Mouse (Mus musculus) hindbrain, embryonic 16.5 days (tissue): ENCODE results near the gene Bcs1l. TPM values are rescaled to one million over a fixed set of nuclear protein-coding genes. Genes with fewer than 3 reads are reported as not detected.
A peak's percentile ranks its signal among the peaks of the same experiment; 100 is the strongest.

ENCODE experiments used
- ATAC-seq: fragments of 200-750 bp; cut with Nextera tagmentation; 2 replicates; pipeline ENCODE4 v1.8.0; 2017; ENCODE audit warnings: moderate TSS enrichment, moderate library complexity
- H3K27ac ChIP-seq: fragments of 300-500 bp; sonication (generic); 2 replicates; pipeline ENCODE4 v1.5.1; 2014; ENCODE audit warnings: low read depth, mild to moderate bottlenecking, control low read depth, low read length, moderate library complexity
- H3K27me3 ChIP-seq: fragments of 300-500 bp; sonication (generic); replicated peaks from 2 replicates; pipeline ENCODE4 v1.6.1; 2014; ENCODE audit warnings: low read length; ENCODE audit not compliant: control insufficient read depth, insufficient read depth
- H3K36me3 ChIP-seq: fragments of 300-500 bp; sonication (generic); 2 replicates; pipeline ENCODE4 v1.6.1; 2014; ENCODE audit warnings: mild to moderate bottlenecking, low read length, moderate library complexity, mixed read lengths; ENCODE audit not compliant: control insufficient read depth, insufficient read depth
- H3K4me1 ChIP-seq: fragments of 300-500 bp; sonication (generic); 2 replicates; pipeline ENCODE4 v1.6.1; 2014; ENCODE audit warnings: low read depth, low read length; ENCODE audit not compliant: control insufficient read depth, insufficient read depth
- H3K4me2 ChIP-seq: fragments of 300-500 bp; sonication (generic); 2 replicates; pipeline ENCODE4 v1.6.1; 2014; ENCODE audit warnings: mild to moderate bottlenecking, low read length, control low read depth, moderate library complexity
- H3K4me3 ChIP-seq: fragments of 300-500 bp; sonication (generic); 2 replicates; pipeline ENCODE4 v1.5.1; 2014; ENCODE audit warnings: mild to moderate bottlenecking, low read length, control low read depth, moderate library complexity
- H3K9ac ChIP-seq: fragments of 300-500 bp; sonication (generic); 2 replicates; pipeline ENCODE4 v1.6.1; 2014; ENCODE audit warnings: low read depth, mild to moderate bottlenecking, control low read depth, low read length, moderate library complexity
- H3K9me3 ChIP-seq: fragments of 300-500 bp; sonication (generic); 2 replicates; pipeline ENCODE4 v1.6.1; 2014; ENCODE audit warnings: mild to moderate bottlenecking, low read length, moderate library complexity; ENCODE audit not compliant: control insufficient read depth
- WGBS: fragments of 180-500 bp; shearing (Covaris S2); extraction: QIAGEN DNeasy Blood & Tissue Kit; methylation state at CpG from one replicate; pipeline ENCODE4 v1.1.7; 2014; 5-methylcytosine and 5-hydroxymethylcytosine counted together
- polyA plus RNA-seq: library from polyadenylated mRNA; unstranded; fragments of >200 nt; fragmentation: Nextera tagmentation; extraction: Ambion mirVana; gene quantifications from 2 replicates; pipeline ENCODE4 v1.2.1, GENCODE M21; 2015

Bcs1l gene
- polyA plus RNA-seq, 1 experiment from 2014 or later, result 23.7 TPM

GRCm38 (mm10) chr1:74584616-74585398 lies 3.3 kb upstream of the Bcs1l start:
- Histone ChIP-seq H3K9me3 (no peaks in the 10 kb centered on the region), H3K4me3 (no peak overlapping the region), H3K36me3 (peaks cover 3% of the 10 kb centered on the region), H3K27me3 (no peaks in the 10 kb centered on the region), H3K27ac (no peak overlapping the region), H3K4me1 (peaks cover 25% of the 10 kb centered on the region), H3K4me2 (no peak overlapping the region), H3K9ac (no peak overlapping the region)
- no peak for ATAC-seq
- 91% methylated on average over 3 of the region's 3 CpGs for WGBS

DNA sequence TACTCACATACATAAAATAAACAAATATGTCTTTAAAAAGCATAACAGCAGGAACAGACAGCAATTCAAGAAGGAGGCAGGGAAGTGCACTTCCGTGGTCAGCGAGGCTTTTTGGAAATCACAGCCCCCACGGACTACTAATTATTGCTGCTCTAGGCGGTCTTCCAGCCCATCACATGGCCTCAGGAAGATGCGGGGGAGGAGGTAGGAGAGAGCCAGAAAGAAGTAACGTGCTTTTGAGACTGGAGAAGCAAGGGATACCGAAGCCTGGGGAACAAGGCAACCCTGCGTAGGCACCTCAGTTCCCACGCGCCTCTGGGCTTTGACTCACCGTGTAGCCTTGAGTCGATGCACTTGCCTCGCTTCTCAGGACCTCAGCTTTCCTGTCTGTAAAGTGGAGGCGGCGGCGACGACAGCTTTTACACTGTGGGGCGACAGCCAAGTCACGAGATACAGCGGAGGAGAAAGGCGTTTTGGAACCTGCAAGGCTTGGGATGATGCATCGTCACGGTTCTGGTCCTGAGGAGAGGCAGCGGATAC lies 786 bp upstream of the Bcs1l start:
- H3K9ac ChIP-seq, result peak overlapping the region; percentile 82
- peaks cover 25% of the 10 kb centered on the region for H3K4me1 ChIP-seq
- no peaks in the 10 kb centered on the region for H3K27me3 ChIP-seq
- H3K4me3 ChIP-seq, result peak overlapping the region; percentile 92
- under 1% methylated on average over 24 of the region's 24 CpGs for WGBS
- H3K27ac ChIP-seq, result peak overlapping the region; percentile 89
- H3K36me3 ChIP-seq, result peaks cover 20% of the 10 kb centered on the region
- no peak; the same call in 1 of the 2 replicates for ATAC-seq
- H3K4me2 ChIP-seq, result peak overlapping the region; percentile 88
- no peaks in the 10 kb centered on the region for H3K9me3 ChIP-seq

- Histone ChIP-seq H3K9me3 (no peaks in the 10 kb centered on the region), H3K36me3 (peaks cover 45% of the 10 kb centered on the region), H3K27me3 (no peaks in the 10 kb centered on the region)
Observed at GRCm38 (mm10) chr1:74594434-74594833, 6.3 kb downstream of the Bcs1l start.

DNA sequence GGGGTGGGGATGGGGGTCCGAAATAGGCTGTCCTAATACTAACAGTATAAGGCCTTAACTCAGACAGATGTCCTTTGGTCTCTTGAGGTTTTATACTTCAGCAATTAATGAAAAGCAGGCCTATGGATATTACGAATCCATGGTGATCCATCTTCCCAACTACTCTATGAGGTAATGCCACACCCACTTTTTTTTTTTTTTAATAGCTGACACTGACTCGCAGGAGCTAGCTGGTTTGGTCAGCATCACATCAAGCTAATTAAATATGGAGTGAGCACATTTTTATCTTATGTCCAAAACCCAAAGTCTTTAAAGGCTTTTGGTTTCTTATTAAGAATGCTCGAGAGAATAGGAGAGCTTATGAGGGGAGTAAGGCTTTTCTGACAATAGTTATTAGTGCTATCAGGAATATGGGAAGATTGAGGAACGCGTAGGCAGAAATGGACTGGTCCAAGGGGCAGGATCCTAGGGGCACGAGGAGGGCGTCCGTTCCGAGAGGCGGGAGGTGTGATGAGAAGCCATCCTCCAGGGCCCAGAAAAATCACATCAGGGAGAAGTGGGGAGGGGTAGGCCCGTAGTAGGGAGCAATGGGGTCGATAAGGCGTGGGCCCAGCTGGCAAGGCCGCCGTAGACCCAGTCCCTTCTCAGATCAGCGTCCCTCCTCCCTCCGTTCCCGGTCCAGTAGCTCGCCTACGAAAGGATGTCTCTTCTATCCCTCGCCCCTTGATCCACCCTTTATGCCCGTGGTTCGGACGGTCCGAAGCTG lies 12.6 kb downstream of the Bcs1l start:
- H3K9me3 ChIP-seq, result no peaks in the 10 kb centered on the region
- H3K27me3 ChIP-seq, result no peaks in the 10 kb centered on the region
- 10% methylated on average over 23 of the region's 26 CpGs for WGBS

More at GRCm38 (mm10) chr1:74594434-74594833, 6.3 kb downstream of the Bcs1l start:
- Histone ChIP-seq H3K4me1 (no peaks in the 10 kb centered on the region; the same call in none of the 2 replicates), H3K9ac (no peak overlapping the region), H3K4me2 (no peak overlapping the region), H3K4me3 (no peak overlapping the region), H3K27ac (no peak overlapping the region)
- no peak for ATAC-seq
- WGBS, result 93% methylated on average over 8 of the region's 8 CpGs

DNA sequence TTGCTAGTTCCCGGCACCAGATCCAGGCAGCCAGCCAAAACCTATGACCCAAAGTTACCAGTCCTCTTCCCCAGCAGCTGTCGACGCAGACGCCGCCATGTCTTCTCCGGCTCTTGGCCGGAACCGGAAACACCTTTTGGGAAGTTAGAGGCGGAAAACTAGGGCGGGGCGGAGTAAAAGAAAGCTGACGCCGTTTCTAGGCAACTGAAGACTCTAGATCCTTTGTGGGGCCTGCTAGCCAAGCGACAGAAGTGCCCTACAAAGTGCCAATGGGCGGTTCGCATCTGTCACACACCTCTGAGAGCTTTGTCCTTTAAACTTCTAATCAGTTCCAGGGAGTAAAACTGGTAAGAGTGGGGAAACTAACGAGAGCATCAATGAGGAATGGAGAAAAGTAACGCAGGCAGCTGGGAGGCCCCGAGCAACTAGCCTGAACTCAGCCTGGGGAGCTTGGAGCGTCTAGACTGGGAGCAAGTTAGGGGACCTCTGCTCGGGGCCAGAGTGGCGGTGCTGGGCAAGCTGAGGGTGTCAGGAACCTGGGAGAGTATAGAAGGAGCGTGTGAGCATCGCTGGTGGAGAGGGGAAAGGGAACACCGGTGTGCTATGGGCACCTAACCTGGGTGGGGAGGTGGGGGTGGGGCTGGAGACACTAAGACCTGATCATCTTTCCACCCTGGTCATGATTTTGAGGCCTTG lies 13.3 kb downstream of the Bcs1l start, which contains the start of the genes Rnf25 and Stk36:
TSS of gene Rnf25 (minus strand) at position 131 of the 696 bp plus-strand sequence.
TSS of gene Stk36 (plus strand) at position 179 of the 696 bp plus-strand sequence.
- Histone ChIP-seq H3K36me3 (peaks cover 9% of the 10 kb centered on the region), H3K4me3 (peak within 1 kb of the TSS; percentile 87), H3K9me3 (no peaks in the 10 kb centered on the region), H3K27me3 (no peaks in the 10 kb centered on the region), H3K4me1 (peaks cover 11% of the 10 kb centered on the region), H3K27ac (peak within 1 kb of the TSS; percentile 77), H3K9ac (peak within 1 kb of the TSS; percentile 85), H3K4me2 (peak within 1 kb of the TSS; percentile 66)
- ATAC-seq, result peak; percentile 94
- WGBS, result 7% methylated on average over 25 of the region's 25 CpGs

More for the DNA sequence above, 12.6 kb downstream of the Bcs1l start:
- Histone ChIP-seq H3K27ac (peak overlapping the region; percentile 77), H3K4me3 (peak overlapping the region; percentile 87), H3K4me2 (peak overlapping the region; percentile 66), H3K36me3 (peaks cover 11% of the 10 kb centered on the region), H3K9ac (peak overlapping the region; percentile 85), H3K4me1 (peaks cover 11% of the 10 kb centered on the region)
- ATAC-seq, result peak; percentile 80

GRCm38 (mm10) chr1:74624183-74624582 lies 36.1 kb downstream of the Bcs1l start:
- Histone ChIP-seq H3K4me2 (no peak overlapping the region), H3K9me3 (no peaks in the 10 kb centered on the region), H3K4me3 (no peak overlapping the region), H3K27ac (no peak overlapping the region), H3K9ac (no peak overlapping the region), H3K4me1 (no peaks in the 10 kb centered on the region), H3K27me3 (no peaks in the 10 kb centered on the region), H3K36me3 (peaks cover 12% of the 10 kb centered on the region)
- WGBS, result 96% methylated on average over 1 of the region's 1 CpGs
- no peak for ATAC-seq

DNA sequence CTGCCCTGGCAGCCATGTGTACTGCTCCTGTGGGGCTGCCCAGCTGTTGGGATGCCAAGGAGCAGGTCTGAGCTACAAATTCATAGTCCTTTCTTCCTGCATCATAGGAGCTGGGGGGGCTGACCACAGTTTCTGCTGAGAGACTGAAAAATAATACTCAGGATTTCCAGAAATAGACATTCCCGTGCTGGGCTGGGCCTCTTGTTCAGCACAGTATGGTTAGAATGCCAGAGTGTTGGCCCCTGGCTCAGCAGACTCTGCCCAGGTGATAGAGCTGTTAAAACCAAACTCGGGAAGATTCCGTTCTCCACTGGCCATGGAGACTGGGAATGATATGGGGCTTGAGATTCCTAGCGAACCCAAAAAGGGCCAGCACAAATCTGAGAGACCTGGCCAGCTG lies 38.0 kb downstream of the Bcs1l start:
- H3K4me1 ChIP-seq, result no peaks in the 10 kb centered on the region
- no peak for ATAC-seq
- H3K4me3 ChIP-seq, result no peak overlapping the region
- 87% methylated on average over 4 of the region's 4 CpGs for WGBS
- no peaks in the 10 kb centered on the region for H3K27me3 ChIP-seq
- H3K36me3 ChIP-seq, result peaks cover 12% of the 10 kb centered on the region
- H3K27ac ChIP-seq, result no peak overlapping the region
- H3K4me2 ChIP-seq, result no peak overlapping the region
- H3K9ac ChIP-seq, result no peak overlapping the region
- no peaks in the 10 kb centered on the region for H3K9me3 ChIP-seq

GRCm38 (mm10) chr1:74628001-74628400 lies 39.9 kb downstream of the Bcs1l start:
- H3K36me3 ChIP-seq, result peaks cover 11% of the 10 kb centered on the region
- H3K9me3 ChIP-seq, result no peaks in the 10 kb centered on the region
- no peak overlapping the region for H3K4me2 ChIP-seq
- H3K4me1 ChIP-seq, result no peaks in the 10 kb centered on the region
- no peak overlapping the region for H3K4me3 ChIP-seq
- no peak overlapping the region for H3K9ac ChIP-seq
- ATAC-seq, result no peak
- no peaks in the 10 kb centered on the region for H3K27me3 ChIP-seq
- no peak overlapping the region for H3K27ac ChIP-seq
- WGBS, result 41% methylated on average over 7 of the region's 7 CpGs
